ENCODE assay signal across 8 mouse cellular contexts in the genomic region with DNA sequence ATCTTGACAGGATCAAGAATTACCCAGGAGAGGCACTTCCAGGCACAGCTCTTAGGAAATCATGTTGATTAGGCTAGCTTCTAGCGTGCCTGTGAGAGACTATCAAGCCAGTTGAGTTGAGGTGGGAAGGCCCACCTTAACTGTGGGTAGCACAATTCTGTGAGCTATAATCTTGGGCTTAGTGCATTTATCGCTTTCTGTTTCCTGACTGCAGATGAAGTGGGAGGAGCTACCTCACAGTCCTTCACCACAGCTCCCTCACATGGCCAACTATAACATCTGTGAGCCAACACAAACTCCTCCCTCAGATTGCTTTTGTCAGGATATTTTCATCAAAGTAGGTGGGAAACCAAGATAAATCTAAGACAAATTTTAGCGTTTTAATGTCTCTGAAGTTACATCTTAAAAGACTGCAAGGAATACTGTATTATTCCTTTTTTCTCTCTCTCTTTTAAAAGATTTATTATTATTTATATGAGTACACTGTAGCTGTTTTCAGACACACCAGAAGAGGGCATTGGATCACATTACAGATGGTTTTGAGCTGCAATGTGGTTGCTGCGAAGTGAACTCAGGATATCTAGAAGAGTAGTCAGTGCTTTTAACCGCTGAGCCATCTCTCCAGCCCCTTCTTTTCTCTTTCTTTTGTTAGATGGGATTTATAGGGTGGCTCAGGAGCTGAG. TPM values are rescaled to one million over a fixed set of nuclear protein-coding genes. Genes with fewer than 3 reads are reported as not detected.
DNase-seq lines count a peak whose midpoint lies in the region; ATAC-seq lines count a peak whose summit lies in the region.

No protein-coding gene starts in this region.

- peak; percentile 17 to 32 for DNase-seq in left cerebral cortex, postnatal 25 days (ENCODE audit: low spot score in 2 of 2)
- DNase-seq in left cerebral cortex, postnatal 4 days: no peak
- peak; percentile 36 for DNase-seq in Muller cell, postnatal 12 days (ENCODE audit: inconsistent ontology term)
- DNase-seq in embryonic facial prominence, embryonic 14.5 days (ENCODE audit: low spot score): peak; percentile 81
- no peak for DNase-seq in left cerebral cortex, adult 11 months (ENCODE audit: low spot score)

- ATAC-seq in embryonic facial prominence, embryonic 14.5 days (ENCODE audit: low read depth): no peak
- ATAC-seq in hematopoietic stem cell, adult 5-6 weeks (replicated peaks in 1 of 2; ENCODE audit: insufficient read depth in 1 of 2, low FRiP score in 2 of 2, low TSS enrichment in 1 of 2, low read depth in 1 of 2, poor library complexity in 2 of 2, severe bottlenecking in 2 of 2): peak; percentile 89 to 92
- peak; percentile 60; the same call in 1 of the 2 replicates for ATAC-seq in liver, embryonic 12.5 days
- peak; percentile 85 for ATAC-seq in neutrophil, adult 5-6 weeks (ENCODE audit: extremely low read depth, insufficient number of reproducible peaks, low FRiP score, poor library complexity, severe bottlenecking)

- no peaks in the 10 kb centered on the region for H3K9me3 ChIP-seq in embryonic facial prominence, embryonic 14.5 days (ENCODE audit: control insufficient read depth, low read length)
- H3K9me3 ChIP-seq in liver, embryonic 12.5 days (replicated peaks): no peaks in the 10 kb centered on the region

- no peaks in the 10 kb centered on the region for H3K4me1 ChIP-seq in embryonic facial prominence, embryonic 14.5 days (ENCODE audit: control insufficient read depth, insufficient read depth, low read length)
- peaks cover 10% of the 10 kb centered on the region for H3K4me1 ChIP-seq in liver, embryonic 12.5 days

- H3K27me3 ChIP-seq in embryonic facial prominence, embryonic 14.5 days (replicated peaks; ENCODE audit: control insufficient read depth, insufficient read depth, low read length): no peaks in the 10 kb centered on the region
- H3K27me3 ChIP-seq in liver, embryonic 12.5 days (replicated peaks): peaks cover 9% of the 10 kb centered on the region

- H3K4me3 ChIP-seq in embryonic facial prominence, embryonic 14.5 days (ENCODE audit: low read depth, low read length): no peak overlapping the region
- no peak overlapping the region for H3K4me3 ChIP-seq in liver, embryonic 12.5 days

- H3K36me3 ChIP-seq in embryonic facial prominence, embryonic 14.5 days (ENCODE audit: control insufficient read depth, insufficient read depth, low read length): no peaks in the 10 kb centered on the region
- no peaks in the 10 kb centered on the region for H3K36me3 ChIP-seq in liver, embryonic 12.5 days

- no peak overlapping the region for H3K9ac ChIP-seq in embryonic facial prominence, embryonic 14.5 days (ENCODE audit: low read depth, low read length)
- H3K9ac ChIP-seq in liver, embryonic 12.5 days: peak overlapping the region; percentile 31; the same call in 1 of the 2 replicates

- intact Hi-C loops in left cerebral cortex, postnatal 25 days (cut with DNase I): no loop called here
- intact Hi-C loops in left cerebral cortex, postnatal 4 days (cut with DNase I): no loop called here

- 17% methylated on average over 5 of the region's 5 CpGs for WGBS in embryonic facial prominence, embryonic 14.5 days
- 12% methylated on average over 5 of the region's 5 CpGs for WGBS in liver, embryonic 12.5 days (ENCODE audit: insufficient replicate concordance)

- no peak overlapping the region for H3K27ac ChIP-seq in embryonic facial prominence, embryonic 14.5 days (replicated peaks; ENCODE audit: low read depth, low read length)
- peak overlapping the region; percentile 54 for H3K27ac ChIP-seq in liver, embryonic 12.5 days

- H3K4me2 ChIP-seq in embryonic facial prominence, embryonic 14.5 days (ENCODE audit: low read depth, low read length): peak overlapping the region; percentile 10; the same call in 1 of the 2 replicates
- peak overlapping the region; percentile 48 for H3K4me2 ChIP-seq in liver, embryonic 12.5 days

RNA-seq across cellular contexts. Expression of gene Med15, which starts 5.4 kb away (rescaled TPM):
- 10 to 100 TPM; 66.3 to 69.1 TPM for total RNA-seq in left cerebral cortex, postnatal 25 days (2021)
- total RNA-seq in left cerebral cortex, postnatal 4 days (2021): 10 to 100 TPM; 78.9 to 80.8 TPM
- polyA plus RNA-seq in embryonic facial prominence, embryonic 14.5 days (2014; fragmentation: Nextera tagmentation; extraction: Ambion mirVana): 35.2 and 36.1 TPM in 2 replicates
- 27.4 and 31.3 TPM in 2 replicates for total RNA-seq in hematopoietic stem cell, adult 5-6 weeks (2017)
- polyA plus RNA-seq in liver, embryonic 12.5 days (2016; fragmentation: Nextera tagmentation; extraction: Ambion mirVana): 24.2 and 25.2 TPM in 2 replicates
- total RNA-seq in neutrophil, adult 5-6 weeks (2017): 55.6 and 63.1 TPM in 2 replicates

RNA-seq across cellular contexts. Expression of gene Klhl22, which starts 32.1 kb away (rescaled TPM):
- 100 to 1,000 TPM in 1 of 2 experiments, 10 to 100 TPM in 1; 87.8 to 101 TPM for total RNA-seq in left cerebral cortex, postnatal 25 days (2021)
- 10 to 100 TPM; 86.2 to 95.3 TPM for total RNA-seq in left cerebral cortex, postnatal 4 days (2021)
- polyA plus RNA-seq in embryonic facial prominence, embryonic 14.5 days (2014; fragmentation: Nextera tagmentation; extraction: Ambion mirVana): 77.1 and 90.9 TPM in 2 replicates
- total RNA-seq in hematopoietic stem cell, adult 5-6 weeks (2017): 16.0 and 23.1 TPM in 2 replicates
- 23.5 and 24.0 TPM in 2 replicates for polyA plus RNA-seq in liver, embryonic 12.5 days (2016; fragmentation: Nextera tagmentation; extraction: Ambion mirVana)
- total RNA-seq in neutrophil, adult 5-6 weeks (2017): 8.6 and 10.5 TPM in 2 replicates

Comparison
In these comparisons a context has a peak if more than half of its experiments do, and no peak if none do; other contexts are left out.
1. DNase-seq: peak in left cerebral cortex, postnatal 25 days (2 of 2), Muller cell, postnatal 12 days (single experiment) and embryonic facial prominence, embryonic 14.5 days (single experiment); none in left cerebral cortex, postnatal 4 days (single experiment) and left cerebral cortex, adult 11 months (single experiment).